Mouse (Mus musculus): ENCODE measurements around the gene Carns1.

DNA sequence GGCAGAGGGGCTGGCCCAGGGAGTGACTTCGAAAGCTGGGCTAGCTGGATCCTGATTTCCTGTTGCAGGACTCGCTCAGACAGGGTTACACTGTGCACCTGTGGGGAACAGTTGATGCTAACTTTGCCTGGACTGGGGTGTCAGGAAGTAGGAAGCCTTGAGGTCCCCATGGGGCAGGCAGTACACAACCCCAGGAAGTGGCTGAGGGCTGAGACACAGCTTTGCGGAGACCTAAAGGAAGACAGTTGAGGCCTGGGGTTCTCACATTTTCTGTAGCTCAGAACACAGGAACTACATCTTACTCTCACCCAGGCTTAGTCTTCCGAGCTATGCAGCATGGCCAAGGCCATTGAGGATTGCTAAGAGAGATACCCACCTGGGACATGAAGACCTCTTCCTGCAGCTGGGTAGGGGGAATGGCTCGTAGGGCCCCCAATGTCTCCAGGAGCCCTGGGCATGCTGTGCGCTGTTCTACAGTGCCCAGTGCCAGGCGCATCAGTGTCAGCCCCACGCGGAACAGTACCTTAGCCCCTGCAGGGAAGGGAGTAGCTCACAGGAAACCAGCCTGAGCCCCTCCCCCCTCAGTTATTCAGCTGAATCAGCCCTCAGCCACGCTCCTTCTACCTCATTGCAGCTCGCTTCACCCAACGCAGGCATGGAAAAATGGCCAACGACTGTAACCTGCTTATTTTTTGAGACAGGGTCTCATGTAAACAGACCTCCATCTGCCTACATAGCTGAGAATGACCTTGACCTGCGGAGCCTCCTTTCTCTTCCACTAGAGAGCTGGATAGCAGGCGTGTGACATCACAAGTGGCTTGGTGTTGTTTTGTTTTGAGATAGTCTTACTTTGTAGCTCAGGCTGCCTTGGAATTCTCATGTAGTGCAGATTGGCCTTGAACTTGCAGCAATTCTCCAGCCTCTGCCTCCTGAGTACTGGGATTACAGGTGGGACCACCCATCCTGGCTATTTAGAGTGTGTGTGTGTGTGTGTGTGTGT, 10.0 kb upstream of the Carns1 start:
- no peak for TF ChIP-seq MAFK (IDR thresholded peaks at IDR 0.05; ENCODE audit: insufficient replicate concordance, low read length)
- TF ChIP-seq POLR2A (IDR thresholded peaks at IDR 0.05; ENCODE audit: low read depth, low read length) = no peak
- no peak for TF ChIP-seq ZKSCAN1 (IDR thresholded peaks at IDR 0.05; ENCODE audit: borderline replicate concordance, low read depth, low read length)
- no peak for TF ChIP-seq CTCF (conservative IDR thresholded peaks at IDR 0.05 in 1 of 2, IDR thresholded peaks at IDR 0.05 in 1 of 2; ENCODE audit: low read depth in 2 of 2, low read length in 2 of 2)
- no peak for TF ChIP-seq USF1 (IDR thresholded peaks at IDR 0.05; ENCODE audit: low read depth, low read length)
- TF ChIP-seq MEF2A (IDR thresholded peaks at IDR 0.05; ENCODE audit: borderline replicate concordance, low read depth, low read length) = no peak
- no peak; the same call in 1 of the 2 replicates for TF ChIP-seq EP300 (IDR thresholded peaks at IDR 0.05; ENCODE audit: low read length)
- no peak for TF ChIP-seq ETS1 (conservative IDR thresholded peaks at IDR 0.05; ENCODE audit: low read depth, low read length)
- no peak for TF ChIP-seq JUND (conservative IDR thresholded peaks at IDR 0.05; ENCODE audit: low read depth, low read length)
